Mouse (Mus musculus): ENCODE measurements around the gene Trim6. TPM values are rescaled to one million over a fixed set of nuclear protein-coding genes. Genes with fewer than 3 reads are reported as not detected.
"Not testable (repeated sequence)": the region's sequence is repeated elsewhere in the genome, so short reads cannot be mapped to it uniquely, and the experiment has no call there.

The Trim6 gene
- polyA plus RNA-seq, 1 experiment from 2014 or later = 3.5 TPM

GRCm38 (mm10) chr7:104260380-104260779, 41.8 kb downstream of the Trim6 start:
- H3K9ac ChIP-seq (ENCODE audit: low read length); H3K27me3 ChIP-seq (ENCODE audit: control insufficient read depth, insufficient read depth, low read length); H3K9me3 ChIP-seq (ENCODE audit: control insufficient read depth, low read length); H3K4me1 ChIP-seq (ENCODE audit: control insufficient read depth, insufficient read depth, low read length); H3K4me3 ChIP-seq (ENCODE audit: low read depth, low read length); ATAC-seq (ENCODE audit: insufficient number of reproducible peaks, low FRiP score, low TSS enrichment, low read depth); H3K27ac ChIP-seq (replicated peaks; ENCODE audit: low read depth, low read length); DNase-seq (ENCODE audit: low spot score); H3K4me2 ChIP-seq (ENCODE audit: low read depth, severe bottlenecking); H3K36me3 ChIP-seq (ENCODE audit: control insufficient read depth, insufficient read depth, low read length): not testable (repeated sequence)
- WGBS = 90% methylated on average over 4 of the region's 4 CpGs

GRCm38 (mm10) chr7:104265335-104265734, 46.7 kb downstream of the Trim6 start:
- not testable (repeated sequence) for H3K36me3 ChIP-seq (ENCODE audit: control insufficient read depth, insufficient read depth, low read length); H3K27me3 ChIP-seq (ENCODE audit: control insufficient read depth, insufficient read depth, low read length); H3K4me2 ChIP-seq (ENCODE audit: low read depth, severe bottlenecking); H3K27ac ChIP-seq (replicated peaks; ENCODE audit: low read depth, low read length); DNase-seq (ENCODE audit: low spot score); H3K4me3 ChIP-seq (ENCODE audit: low read depth, low read length); ATAC-seq (ENCODE audit: insufficient number of reproducible peaks, low FRiP score, low TSS enrichment, low read depth); H3K9me3 ChIP-seq (ENCODE audit: control insufficient read depth, low read length); H3K4me1 ChIP-seq (ENCODE audit: control insufficient read depth, insufficient read depth, low read length); H3K9ac ChIP-seq (ENCODE audit: low read length)
- WGBS = 65% methylated on average over 2 of the region's 5 CpGs

GRCm38 (mm10) chr7:104279361-104279760, 60.8 kb downstream of the Trim6 start:
- not testable (repeated sequence) for H3K4me3 ChIP-seq (ENCODE audit: low read depth, low read length); H3K36me3 ChIP-seq (ENCODE audit: control insufficient read depth, insufficient read depth, low read length); DNase-seq (ENCODE audit: low spot score); H3K27me3 ChIP-seq (ENCODE audit: control insufficient read depth, insufficient read depth, low read length); H3K9ac ChIP-seq (ENCODE audit: low read length); H3K27ac ChIP-seq (replicated peaks; ENCODE audit: low read depth, low read length); H3K4me1 ChIP-seq (ENCODE audit: control insufficient read depth, insufficient read depth, low read length); H3K9me3 ChIP-seq (ENCODE audit: control insufficient read depth, low read length); ATAC-seq (ENCODE audit: insufficient number of reproducible peaks, low FRiP score, low TSS enrichment, low read depth); H3K4me2 ChIP-seq (ENCODE audit: low read depth, severe bottlenecking)
- 79% methylated on average over 3 of the region's 3 CpGs for WGBS

Other genes starting within 250 kb of the Trim6 start
- gene Olfr635, start 247.6 kb upstream of the Trim6 start, polyA plus RNA-seq (2014; fragmentation: Nextera tagmentation; extraction: Ambion mirVana) = not detected in 2 replicates
- gene Olfr638, start 220.0 kb upstream of the Trim6 start, polyA plus RNA-seq (2014; fragmentation: Nextera tagmentation; extraction: Ambion mirVana) = not detected in 2 replicates
- gene Olfr639, start 201.5 kb upstream of the Trim6 start, polyA plus RNA-seq (2014; fragmentation: Nextera tagmentation; extraction: Ambion mirVana) = not detected in 2 replicates
- not detected in 2 replicates for gene Olfr640, start 193.2 kb upstream of the Trim6 start, polyA plus RNA-seq (2014; fragmentation: Nextera tagmentation; extraction: Ambion mirVana)
- not detected in 2 replicates for gene Olfr641, start 183.3 kb upstream of the Trim6 start, polyA plus RNA-seq (2014; fragmentation: Nextera tagmentation; extraction: Ambion mirVana)
- gene Olfr642, start 166.1 kb upstream of the Trim6 start, polyA plus RNA-seq (2014; fragmentation: Nextera tagmentation; extraction: Ambion mirVana) = not detected in 2 replicates
- gene 4930516K23Rik, start 157.3 kb upstream of the Trim6 start, polyA plus RNA-seq (2014; fragmentation: Nextera tagmentation; extraction: Ambion mirVana) = not detected in 2 replicates
- not detected in 2 replicates for gene Olfr644, start 146.9 kb upstream of the Trim6 start, polyA plus RNA-seq (2014; fragmentation: Nextera tagmentation; extraction: Ambion mirVana)
- not detected in 2 replicates for gene Olfr645, start 133.3 kb upstream of the Trim6 start, polyA plus RNA-seq (2014; fragmentation: Nextera tagmentation; extraction: Ambion mirVana)
- not detected in 2 replicates for gene Olfr646, start 113.9 kb upstream of the Trim6 start, polyA plus RNA-seq (2014; fragmentation: Nextera tagmentation; extraction: Ambion mirVana)
- not detected in 2 replicates for gene Ubqln5, start 89.0 kb upstream of the Trim6 start, polyA plus RNA-seq (2014; fragmentation: Nextera tagmentation; extraction: Ambion mirVana)
- not detected in 2 replicates for gene Olfr643, start 81.4 kb upstream of the Trim6 start, polyA plus RNA-seq (2014; fragmentation: Nextera tagmentation; extraction: Ambion mirVana)
- not detected in 2 replicates for gene Ubqln3, start 75.5 kb upstream of the Trim6 start, polyA plus RNA-seq (2014; fragmentation: Nextera tagmentation; extraction: Ambion mirVana)
- gene Ubqlnl, start 68.2 kb upstream of the Trim6 start, polyA plus RNA-seq (2014; fragmentation: Nextera tagmentation; extraction: Ambion mirVana) = not detected in 2 replicates
- gene Olfm5, start 54.0 kb upstream of the Trim6 start, polyA plus RNA-seq (2014; fragmentation: Nextera tagmentation; extraction: Ambion mirVana) = not detected in 2 replicates
- 0.18 and 0.25 TPM in 2 replicates for gene Olfr648, start 35.4 kb upstream of the Trim6 start, polyA plus RNA-seq (2014; fragmentation: Nextera tagmentation; extraction: Ambion mirVana)
- gene Olfr649, start 22.8 kb upstream of the Trim6 start, polyA plus RNA-seq (2014; fragmentation: Nextera tagmentation; extraction: Ambion mirVana) = not detected in 2 replicates
- 0.64 and 1.4 TPM in 2 replicates for gene Trim34a, start 25.7 kb downstream of the Trim6 start, polyA plus RNA-seq (2014; fragmentation: Nextera tagmentation; extraction: Ambion mirVana)
- 0.08 and 0.13 TPM in 2 replicates for gene Trim5, start 69.3 kb downstream of the Trim6 start, polyA plus RNA-seq (2014; fragmentation: Nextera tagmentation; extraction: Ambion mirVana)
- 3.8 and 3.9 TPM in 2 replicates for gene Trim12a, start 96.7 kb downstream of the Trim6 start, polyA plus RNA-seq (2014; fragmentation: Nextera tagmentation; extraction: Ambion mirVana)
- gene Trim34b, start 110.7 kb downstream of the Trim6 start, polyA plus RNA-seq (2014; fragmentation: Nextera tagmentation; extraction: Ambion mirVana) = not detected in 2 replicates
- gene Trim12c, start 134.6 kb downstream of the Trim6 start, polyA plus RNA-seq (2014; fragmentation: Nextera tagmentation; extraction: Ambion mirVana) = 1.3 and 1.8 TPM in 2 replicates
- not detected in 2 replicates for gene Trim30b, start 151.1 kb downstream of the Trim6 start, polyA plus RNA-seq (2014; fragmentation: Nextera tagmentation; extraction: Ambion mirVana)
- gene Trim30c, start 182.0 kb downstream of the Trim6 start, polyA plus RNA-seq (2014; fragmentation: Nextera tagmentation; extraction: Ambion mirVana) = not detected in 2 replicates
- gene Trim30a, start 246.4 kb downstream of the Trim6 start, polyA plus RNA-seq (2014; fragmentation: Nextera tagmentation; extraction: Ambion mirVana) = 0.51 and 0.61 TPM in 2 replicates

All from limb, embryonic 11.5 days (tissue).